Mouse (Mus musculus): Measurements from ENCODE around the gene Qtrt1. TPM values are rescaled to one million over a fixed set of nuclear protein-coding genes. Genes with fewer than 3 reads are reported as not detected.

Gene Qtrt1
- total RNA-seq, 2 experiments from 2014 or later, result 8.5 to 11.2 TPM

DNA sequence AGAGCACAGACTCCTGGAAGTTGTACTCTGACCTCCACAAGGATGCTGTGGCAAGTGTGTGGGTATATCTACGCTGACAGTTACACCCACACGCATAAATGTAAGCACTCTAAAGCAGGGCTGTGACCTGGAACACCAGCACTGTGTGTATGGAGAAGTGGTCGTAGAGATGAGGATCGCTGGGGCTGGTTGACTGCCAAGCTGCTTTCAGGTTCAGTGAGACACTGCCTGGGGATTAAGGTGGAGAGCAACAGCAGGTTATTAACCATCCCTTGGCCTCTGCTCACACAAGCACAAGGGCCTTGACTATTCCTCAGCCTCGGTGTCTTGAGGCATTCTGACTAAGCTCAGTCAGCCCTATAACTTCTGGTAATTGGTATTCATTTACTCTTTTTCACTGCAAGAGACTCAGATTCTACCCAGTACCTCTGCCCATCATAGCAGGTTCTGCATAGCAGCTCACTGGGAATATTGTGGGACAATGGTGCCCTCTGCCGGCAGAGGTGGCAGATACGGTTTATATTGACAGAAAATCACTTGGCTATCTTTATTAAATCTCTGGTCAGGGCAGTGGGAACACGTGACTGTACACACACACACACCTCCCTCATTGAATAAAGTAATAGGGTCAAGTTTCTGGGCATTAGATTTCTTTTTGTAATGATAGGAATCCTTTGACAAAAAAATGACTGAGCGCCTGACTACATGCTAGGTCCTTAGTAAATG, 1.9 kb upstream of the Qtrt1 start:
- intact Hi-C loops (cut with DNase I), result loop anchor here (1.0 to 2.0 kb wide), 3 partner anchors 41 to 96 kb away; no protein-coding TSS in a partner anchor
- peak; percentile 84 to 89 for DNase-seq

DNA sequence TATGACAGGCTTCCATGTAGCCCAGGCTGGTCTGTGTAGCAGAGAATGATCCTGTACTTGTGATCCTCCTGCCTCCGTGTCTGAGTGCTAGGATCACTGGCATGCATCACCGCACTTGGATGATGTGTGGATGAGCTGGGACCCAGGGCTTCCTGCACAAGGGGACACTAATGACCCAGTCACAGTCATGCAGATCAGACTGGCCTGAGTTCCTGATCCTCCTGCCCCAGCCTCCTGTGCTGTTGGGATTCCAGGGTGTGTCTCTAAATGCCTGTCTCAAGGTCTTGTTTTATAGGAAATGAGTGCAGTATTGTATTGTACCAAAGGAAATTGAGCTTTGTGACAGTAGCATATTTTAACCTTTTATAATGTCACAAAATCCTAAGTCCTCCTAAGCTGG, 6.2 kb downstream of the Qtrt1 start:
- no peak for DNase-seq
- intact Hi-C loops (cut with DNase I), result no loop called here

DNA sequence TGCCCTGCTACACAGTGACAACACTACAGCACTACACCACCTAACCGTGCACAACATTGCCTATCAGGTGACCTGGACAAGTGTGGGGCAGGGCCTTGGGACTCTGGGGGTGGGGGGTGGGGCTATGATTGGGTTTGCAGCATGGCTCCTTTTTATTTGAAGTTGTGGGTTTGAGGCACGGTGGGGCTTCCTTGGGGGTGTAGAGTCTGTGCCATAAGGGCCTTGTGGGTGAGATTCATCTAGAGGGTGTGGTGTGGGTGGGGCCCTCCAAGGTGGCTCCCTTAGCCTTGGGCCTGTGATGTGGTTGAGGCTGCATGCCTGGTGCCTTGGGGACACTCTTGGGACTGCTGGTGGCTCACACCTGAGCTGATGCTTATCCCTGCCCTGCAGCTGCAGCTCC, 8.0 kb downstream of the Qtrt1 start:
- intact Hi-C loops (cut with DNase I), result no loop called here

DNA sequence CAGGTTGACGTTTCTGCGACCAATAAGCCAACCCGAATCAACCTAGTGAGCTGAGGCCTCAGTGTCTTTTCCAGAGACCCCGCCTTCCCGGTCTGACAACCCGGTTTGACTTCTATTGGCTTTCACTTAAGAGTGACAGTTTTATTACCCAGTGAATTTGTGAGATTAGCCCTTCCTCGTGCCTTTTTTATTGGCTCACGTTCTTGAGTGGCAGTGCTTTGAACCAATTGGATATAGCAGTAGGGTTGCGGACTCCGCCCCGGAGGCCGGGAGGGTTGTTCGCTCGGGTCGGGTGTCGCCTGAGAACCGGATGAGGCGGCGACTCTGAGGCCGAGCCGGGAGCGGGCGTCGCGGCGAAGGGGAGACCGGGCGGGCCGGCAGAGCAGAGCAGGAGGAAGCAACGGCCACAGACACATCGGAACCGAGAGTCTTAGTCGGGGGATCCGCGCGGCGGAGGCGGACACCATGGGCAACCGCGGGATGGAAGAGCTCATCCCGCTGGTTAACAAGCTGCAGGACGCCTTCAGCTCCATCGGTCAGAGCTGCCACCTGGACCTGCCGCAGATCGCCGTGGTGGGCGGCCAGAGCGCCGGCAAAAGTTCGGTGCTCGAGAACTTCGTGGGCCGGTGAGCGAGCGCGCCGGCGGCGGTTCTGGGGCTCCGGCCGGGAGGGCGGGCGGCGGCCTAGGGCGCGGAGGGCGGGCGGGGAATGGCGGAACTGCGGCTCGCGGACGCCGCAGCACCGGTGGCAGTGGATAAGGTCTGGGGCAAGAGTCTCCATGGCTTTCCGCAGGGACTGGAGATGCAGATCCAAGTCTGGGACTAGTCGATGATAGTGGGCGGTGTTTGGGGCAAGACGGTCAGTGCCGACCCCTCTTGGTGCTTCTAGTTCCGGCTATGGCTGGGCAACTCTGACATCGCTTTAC, 13.3 kb downstream of the Qtrt1 start, which contains the start of gene Dnm2:
Gene Dnm2 (plus strand): TSS at position 278 of the 925 bp plus-strand sequence.
- intact Hi-C loops (cut with DNase I), result loop anchor here (2.0 kb wide), 1 partner anchor 38 kb away; no protein-coding TSS in a partner anchor
- DNase-seq, result peak; percentile 96 to 98

More for the DNA sequence above, 8.0 kb downstream of the Qtrt1 start:
- DNase-seq, result no peak

DNA sequence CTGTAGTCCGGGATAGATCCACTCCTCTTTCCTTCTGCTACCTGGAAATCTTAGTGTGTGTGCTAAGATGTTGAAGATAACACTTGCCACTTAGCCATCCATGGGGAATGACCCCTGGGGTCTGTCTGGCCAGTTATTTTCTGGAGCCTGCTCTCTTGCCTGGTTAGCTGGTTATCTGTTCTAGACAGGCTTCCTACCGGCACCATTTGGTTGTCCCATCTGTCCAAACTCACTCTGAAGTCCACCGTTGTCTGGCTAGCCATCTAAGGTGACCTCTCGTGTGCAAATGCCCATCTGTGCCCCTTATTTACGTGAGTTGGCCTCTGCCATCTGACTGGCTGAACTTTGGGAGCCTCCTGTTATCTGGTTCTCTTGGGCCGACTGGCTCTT, 13.9 kb downstream of the Qtrt1 start:
- DNase-seq, result no peak
- intact Hi-C loops (cut with DNase I), result loop anchor here (2.0 kb wide), 1 partner anchor 37 kb away; no protein-coding TSS in a partner anchor

DNA sequence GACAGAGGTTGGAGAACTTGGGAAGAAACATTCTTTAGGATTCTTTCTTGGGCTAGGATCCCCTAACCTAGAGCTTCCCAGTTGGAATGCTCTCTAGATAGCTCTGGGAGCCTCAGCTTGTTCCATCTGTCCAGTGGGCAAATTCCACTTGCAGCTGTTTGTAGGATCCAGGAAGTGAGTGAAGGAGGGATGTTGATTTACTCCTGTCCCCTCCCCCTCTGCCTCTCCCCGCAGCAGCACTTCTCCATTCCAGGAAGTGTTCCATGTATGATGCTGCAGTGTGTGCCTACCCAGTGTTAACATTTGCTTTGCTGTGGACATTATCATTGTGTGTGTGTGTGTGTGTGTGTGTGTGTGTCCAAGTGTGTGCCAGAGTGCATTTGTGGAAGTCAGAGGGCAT, 14.4 kb downstream of the Qtrt1 start:
- intact Hi-C loops (cut with DNase I), result no loop called here

DNA sequence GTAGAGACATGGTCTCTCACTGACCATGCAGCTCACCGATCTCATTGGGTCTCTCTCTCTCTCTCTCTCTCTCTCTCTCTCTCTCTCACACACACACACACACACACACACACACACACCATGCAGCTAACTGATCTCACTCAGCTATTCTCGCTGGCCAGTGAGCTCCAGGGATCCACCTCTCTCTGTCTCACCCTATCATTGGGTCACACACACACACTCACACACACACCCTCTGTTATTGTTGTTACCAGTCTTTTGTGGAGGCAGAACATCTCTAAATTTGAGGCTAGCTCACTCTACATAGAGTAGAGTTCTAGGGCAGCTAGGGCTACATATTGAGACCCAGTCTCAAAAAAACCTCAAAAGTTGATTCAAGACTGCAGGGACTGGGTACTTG, 14.9 kb downstream of the Qtrt1 start:
- no peak for DNase-seq
- intact Hi-C loops (cut with DNase I), result no loop called here

More for the DNA sequence above, 14.4 kb downstream of the Qtrt1 start:
- DNase-seq, result no peak

DNA sequence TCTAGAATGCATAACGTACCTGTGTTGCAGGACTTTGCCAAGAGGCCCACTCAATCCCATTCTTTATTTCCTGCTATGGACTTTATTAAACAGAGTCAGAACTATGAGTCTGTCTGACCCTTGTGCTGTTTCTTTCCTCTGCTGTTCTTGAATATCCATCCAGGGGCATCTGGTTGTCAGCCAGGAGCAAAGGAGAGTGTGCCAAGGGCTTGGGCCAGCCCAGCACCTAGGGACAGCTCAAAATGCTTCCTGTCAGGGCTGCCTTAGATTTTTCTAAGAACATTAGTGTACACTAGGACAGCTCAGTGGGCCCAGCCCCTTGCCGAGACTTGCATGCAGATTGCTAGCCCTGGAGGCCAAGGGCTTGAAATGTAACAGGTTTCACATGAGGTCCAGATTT, 16.1 kb downstream of the Qtrt1 start:
- DNase-seq, result peak; percentile 44 to 63
- intact Hi-C loops (cut with DNase I), result no loop called here

DNA sequence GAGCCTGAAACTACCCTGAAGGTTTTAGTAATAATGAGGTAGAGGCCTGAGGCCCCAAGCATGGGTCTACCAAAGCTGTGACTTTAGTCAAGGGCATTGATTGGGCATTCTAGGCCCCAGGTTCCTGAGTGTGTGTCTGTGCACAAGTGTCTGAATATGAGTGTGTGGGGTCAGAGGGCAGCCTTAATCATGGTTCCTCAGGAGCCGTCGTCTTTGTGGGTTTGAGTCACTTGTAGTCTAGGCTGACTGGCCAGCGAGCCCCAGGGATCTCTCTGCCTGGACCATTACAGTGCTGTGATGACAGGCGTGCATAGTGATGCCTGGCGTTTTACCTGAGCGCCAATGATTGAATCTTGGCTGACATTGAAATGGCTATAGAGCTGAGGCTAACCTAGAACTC, 16.5 kb downstream of the Qtrt1 start:
- intact Hi-C loops (cut with DNase I), result no loop called here
- DNase-seq, result no peak

DNA sequence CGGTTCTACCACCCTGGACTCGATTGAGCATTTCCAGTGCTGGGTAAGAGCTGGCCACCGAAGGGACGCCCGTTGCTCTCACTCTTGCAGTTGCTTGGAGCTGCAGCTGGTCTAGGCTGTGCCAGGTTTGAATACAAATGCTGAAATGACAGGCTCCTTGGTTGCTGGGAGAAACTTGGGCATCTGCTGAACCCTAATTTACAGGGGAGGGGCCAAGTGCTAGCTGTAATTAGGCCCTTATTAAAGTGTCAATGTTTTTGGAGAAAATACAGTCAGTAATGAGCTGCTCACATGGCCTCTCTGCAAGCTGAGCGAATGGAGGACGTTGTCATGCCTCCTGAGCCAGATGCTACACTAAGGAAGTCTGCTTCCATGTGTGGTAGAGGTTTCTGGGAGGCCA, 19.1 kb downstream of the Qtrt1 start:
- no peak for DNase-seq
- intact Hi-C loops (cut with DNase I), result no loop called here

DNA sequence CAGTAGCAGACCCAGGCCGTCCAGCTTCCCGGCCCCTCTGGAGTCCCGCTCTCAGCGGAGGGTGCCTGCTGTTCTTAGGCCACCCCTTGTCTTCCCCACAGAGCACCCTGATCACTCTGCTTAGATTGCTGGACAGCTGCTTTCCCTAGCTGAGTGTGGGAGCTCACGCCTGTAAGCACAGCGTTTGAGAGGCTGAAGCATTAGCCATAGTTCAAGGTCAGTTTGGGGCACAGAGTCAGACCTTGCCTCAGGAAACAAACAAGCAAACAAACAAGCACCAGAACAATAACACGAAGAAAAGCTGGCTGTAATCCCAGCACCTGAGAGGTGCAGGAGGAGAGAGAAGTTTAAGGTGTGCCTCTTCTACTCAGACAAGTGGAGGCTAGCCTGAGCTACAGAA, 20.4 kb downstream of the Qtrt1 start:
- intact Hi-C loops (cut with DNase I), result no loop called here
- no peak for DNase-seq

DNA sequence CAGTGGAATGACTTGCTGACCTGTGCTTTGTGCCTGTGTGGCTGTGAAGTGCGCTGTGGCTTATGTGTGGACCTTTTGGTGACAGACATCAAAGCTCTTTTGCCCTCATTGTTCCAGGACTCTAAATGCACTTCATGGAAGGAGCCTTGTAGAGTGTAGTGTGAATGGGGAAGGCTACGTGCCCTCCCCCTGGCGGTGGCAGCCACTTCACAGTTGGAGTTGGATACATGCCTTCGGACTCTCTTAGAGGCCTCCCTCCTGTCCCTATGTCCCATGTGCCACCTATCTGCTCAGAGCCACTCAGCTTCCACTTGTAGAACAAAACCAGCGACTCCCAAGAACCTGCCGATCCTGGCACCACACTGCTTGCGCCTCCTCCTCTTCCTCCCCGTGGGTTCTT, 22.1 kb downstream of the Qtrt1 start:
- intact Hi-C loops (cut with DNase I), result no loop called here
- no peak for DNase-seq

DNA sequence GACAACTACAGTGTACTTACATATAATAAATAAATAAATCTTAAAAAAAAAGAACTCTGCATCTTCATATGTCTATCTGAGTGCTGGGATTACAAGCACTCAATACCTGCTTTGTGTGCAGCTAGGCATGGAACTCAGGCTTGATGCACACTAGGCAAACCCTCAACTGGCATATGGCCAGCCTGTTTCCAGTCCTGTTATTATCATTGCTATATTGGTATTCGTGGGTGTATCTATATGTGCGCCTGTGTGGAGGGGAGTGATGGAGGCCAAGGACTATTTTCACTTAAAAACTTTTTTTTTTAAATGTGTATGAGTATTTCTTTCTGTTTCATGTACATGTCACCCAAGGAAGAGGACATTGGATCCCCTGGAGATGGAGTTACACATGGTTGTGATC, 22.8 kb downstream of the Qtrt1 start:
- intact Hi-C loops (cut with DNase I), result no loop called here
- DNase-seq, result no peak

DNA sequence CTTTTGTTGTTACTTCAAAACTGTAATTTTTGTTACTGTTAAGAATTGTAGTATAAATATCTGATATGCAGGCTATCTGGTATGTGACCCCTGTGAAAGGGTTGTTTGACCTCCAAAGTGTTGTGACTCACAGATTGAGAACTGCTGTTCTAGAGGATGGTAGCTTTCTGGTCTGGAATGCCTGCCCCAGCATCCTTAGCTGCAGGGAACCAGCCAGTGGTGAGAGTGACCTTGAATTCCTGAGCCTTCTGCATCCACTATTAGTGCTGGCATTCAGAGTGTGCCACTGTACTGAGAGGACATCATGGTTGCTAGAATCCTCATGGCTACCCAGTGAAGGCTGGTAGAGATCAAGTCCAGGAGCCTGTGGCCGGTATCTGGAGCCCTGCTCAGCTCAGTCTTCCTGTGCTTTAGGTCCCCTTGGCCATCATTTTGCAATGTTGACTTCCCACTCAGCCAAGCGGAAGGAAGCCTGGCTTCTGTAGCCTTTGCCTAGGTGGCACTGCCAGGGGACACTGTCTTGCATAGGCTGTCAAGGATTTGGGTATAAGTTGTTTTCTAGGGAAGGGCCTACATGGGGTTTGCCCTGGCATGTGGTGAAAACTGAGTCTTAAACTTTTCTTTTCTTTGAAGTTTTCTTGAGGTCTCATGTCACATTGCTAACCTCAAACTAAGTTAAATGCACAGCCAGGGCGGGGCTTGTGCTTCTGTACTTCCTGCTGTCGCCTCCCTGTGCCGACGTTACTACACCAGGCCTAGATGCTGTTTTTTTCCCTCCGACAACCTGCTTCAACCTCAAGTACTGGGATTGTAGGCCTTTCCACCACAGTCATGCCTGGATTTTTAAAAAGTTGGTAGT, 24.4 kb downstream of the Qtrt1 start:
- DNase-seq, result no peak
- intact Hi-C loops (cut with DNase I), result no loop called here

DNA sequence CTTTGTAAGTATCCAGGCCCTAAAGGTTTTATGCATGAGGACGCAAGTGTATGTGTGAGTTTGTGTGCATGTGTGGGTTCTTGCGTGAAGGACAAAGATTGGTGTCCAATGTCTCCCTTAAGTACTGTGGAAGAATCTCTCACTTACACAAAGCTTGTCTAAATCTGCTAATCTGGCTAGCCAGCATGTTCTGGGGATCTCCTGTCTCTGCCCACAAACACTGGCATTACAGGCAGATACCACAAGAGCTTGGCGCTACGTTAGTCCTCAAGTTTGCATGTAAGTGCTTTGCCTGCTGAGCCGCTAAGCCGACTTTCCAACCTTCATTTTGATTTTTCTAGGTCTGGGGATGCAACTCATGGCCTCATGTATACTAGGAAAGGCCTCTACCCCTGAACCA, 25.9 kb downstream of the Qtrt1 start:
- intact Hi-C loops (cut with DNase I), result no loop called here
- no peak for DNase-seq

DNA sequence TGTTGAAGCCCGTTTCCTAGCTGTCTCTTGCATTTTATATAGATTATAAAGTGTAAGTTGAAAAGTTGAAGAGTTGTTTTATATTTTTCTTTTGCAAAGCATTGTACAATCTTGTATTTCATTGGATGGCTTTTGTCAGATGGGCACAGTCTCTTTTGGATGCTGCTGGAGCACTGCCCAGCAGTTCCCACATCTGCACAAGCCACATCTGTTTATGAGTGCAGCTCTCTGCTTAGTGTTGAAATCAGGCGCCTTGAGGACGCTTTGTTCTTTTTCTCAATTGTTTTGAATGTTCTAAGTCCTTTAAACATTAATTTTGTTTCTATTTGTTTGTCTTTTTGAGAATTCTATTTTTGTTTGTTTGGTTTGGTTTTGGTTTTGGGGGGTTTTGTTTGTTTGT, 26.6 kb downstream of the Qtrt1 start:
- DNase-seq, result peak; percentile 65

DNA sequence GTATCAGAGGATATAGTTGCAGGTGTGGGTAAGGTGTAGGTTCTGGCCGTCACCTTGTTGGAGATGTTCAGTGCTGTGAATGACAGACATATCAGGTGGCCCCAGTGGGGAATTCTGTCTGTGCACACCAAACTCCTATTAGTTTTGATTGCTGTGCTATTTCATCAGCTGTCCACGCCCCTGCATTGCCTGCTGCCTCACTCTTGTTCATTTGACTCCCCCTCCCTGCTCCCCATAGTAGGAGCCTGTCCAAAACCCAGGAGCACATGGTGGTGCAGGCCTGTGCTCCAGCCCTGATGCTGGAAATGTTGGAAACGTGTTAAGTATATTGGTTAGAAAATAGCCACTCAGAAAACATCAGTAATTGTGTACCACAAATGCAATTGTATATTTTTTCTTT, 27.8 kb downstream of the Qtrt1 start:
- DNase-seq, result no peak
- intact Hi-C loops (cut with DNase I), result no loop called here

More for the DNA sequence above, 26.6 kb downstream of the Qtrt1 start:
- intact Hi-C loops (cut with DNase I), result no loop called here

DNA sequence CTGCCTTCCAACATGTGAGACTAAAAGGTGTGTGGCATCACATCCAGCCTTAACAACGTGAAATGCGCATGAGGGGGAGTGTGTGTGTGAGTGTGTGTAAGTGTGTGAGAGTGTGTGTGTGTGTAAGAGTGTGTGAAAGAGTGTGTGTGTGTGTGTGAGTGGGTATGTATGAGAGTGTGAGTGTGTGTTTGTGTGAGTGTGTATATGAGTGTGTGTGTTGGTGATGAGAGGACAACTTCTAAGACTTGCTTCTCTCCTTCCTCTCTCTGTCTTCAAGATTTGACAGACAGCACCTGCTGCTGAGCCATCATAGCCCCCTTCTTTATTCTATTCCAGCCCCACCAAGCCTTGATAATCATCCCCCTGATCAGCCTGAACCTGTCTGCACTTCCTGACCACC, 28.3 kb downstream of the Qtrt1 start:
- intact Hi-C loops (cut with DNase I), result no loop called here
- no peak for DNase-seq

DNA sequence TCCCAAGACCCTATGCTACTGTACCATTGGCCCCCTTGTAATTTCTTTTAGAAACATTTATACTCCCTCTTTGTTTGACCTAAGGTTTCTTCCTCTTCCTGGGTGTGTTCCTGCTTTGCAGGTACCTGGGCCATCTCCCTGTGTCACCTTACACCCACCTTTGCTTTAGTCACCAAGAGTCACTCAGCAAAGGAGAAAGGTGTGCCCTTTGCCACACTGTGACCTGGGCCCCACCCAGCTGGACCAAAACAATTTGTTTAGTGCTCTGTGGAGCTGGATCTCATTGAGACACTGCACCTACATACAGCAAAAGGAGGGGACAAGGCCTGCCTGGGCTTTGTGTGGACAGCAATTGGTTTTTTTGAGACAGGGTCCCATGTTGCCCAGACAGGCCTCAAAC, 28.8 kb downstream of the Qtrt1 start:
- intact Hi-C loops (cut with DNase I), result no loop called here

DNA sequence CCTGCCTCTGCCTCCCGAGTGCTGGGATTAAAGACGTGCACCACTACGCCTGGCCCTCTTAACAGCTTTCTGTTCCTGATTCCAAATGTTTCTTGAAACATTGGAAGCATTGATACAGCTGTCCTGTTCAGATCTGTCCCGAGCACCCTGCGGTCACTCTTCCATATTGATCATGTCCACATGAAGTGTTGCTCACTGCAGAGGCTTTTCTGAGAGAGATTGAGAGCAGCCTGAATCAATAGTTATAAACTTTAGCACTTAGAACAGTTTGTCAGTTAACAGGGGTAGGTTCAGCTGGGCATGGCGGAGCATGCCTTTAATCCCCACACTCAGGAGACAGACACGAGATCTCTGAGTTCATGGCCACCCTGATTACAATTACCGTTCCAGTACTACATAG, 32.2 kb downstream of the Qtrt1 start:
- intact Hi-C loops (cut with DNase I), result no loop called here

More for the DNA sequence above, 28.8 kb downstream of the Qtrt1 start:
- DNase-seq, result no peak

DNA sequence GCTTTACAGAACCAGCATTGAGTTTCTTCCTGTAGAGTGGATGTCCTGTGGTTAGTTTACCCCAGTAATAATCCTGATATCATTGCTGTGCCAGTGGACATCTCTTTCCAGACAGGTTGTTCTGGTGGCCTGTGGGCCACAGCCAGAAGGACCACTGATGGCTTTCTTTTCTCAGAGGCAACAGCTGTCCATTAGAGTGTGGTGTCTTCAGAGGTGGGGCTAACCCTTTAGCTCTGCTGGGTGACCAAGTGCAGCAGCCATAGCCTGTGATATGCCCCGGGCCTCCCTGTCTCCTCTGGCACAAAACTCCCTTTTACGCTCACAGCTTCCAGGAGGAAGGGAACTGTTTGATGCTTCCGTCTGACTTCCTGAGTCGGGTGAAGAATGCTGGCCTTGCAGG, 32.9 kb downstream of the Qtrt1 start:
- no peak for DNase-seq
- intact Hi-C loops (cut with DNase I), result no loop called here

More for the DNA sequence above, 32.2 kb downstream of the Qtrt1 start:
- DNase-seq, result no peak
